Mouse (Mus musculus): ENCODE measurements around the gene Mst1. TPM values are rescaled to one million over a fixed set of nuclear protein-coding genes. Genes with fewer than 3 reads are reported as not detected.

Mst1 gene
- polyA plus RNA-seq, 1 experiment from 2014 or later = not detected

GRCm38 (mm10) chr9:108119891-108120411 is 39.7 kb downstream of the Mst1 start:
- Histone ChIP-seq H3K9ac (ENCODE audit: low read length) (no peak overlapping the region), H3K27ac (ENCODE audit: low read depth, low read length) (no peak overlapping the region), H3K4me2 (ENCODE audit: low read length) (no peak overlapping the region), H3K27me3 (replicated peaks; ENCODE audit: control insufficient read depth, insufficient read depth, low read length) (no peaks in the 10 kb centered on the region), H3K36me3 (ENCODE audit: control insufficient read depth, insufficient read depth, low read length) (peaks cover 23% of the 10 kb centered on the region), H3K4me3 (ENCODE audit: low read depth, low read length) (no peak overlapping the region), H3K9me3 (replicated peaks; ENCODE audit: control insufficient read depth, low read length) (no peaks in the 10 kb centered on the region), H3K4me1 (ENCODE audit: control insufficient read depth, insufficient read depth, low read length) (no peaks in the 10 kb centered on the region)
- WGBS = 56% methylated on average over 7 of the region's 11 CpGs
- ATAC-seq = no peak
- DNase-seq (ENCODE audit: low spot score) = no peak

GRCm38 (mm10) chr9:108120671-108121070 is 40.4 kb downstream of the Mst1 start:
- H3K27ac ChIP-seq (ENCODE audit: low read depth, low read length) = no peak overlapping the region
- WGBS = 91% methylated on average over 8 of the region's 8 CpGs
- ATAC-seq (no peak), DNase-seq (ENCODE audit: low spot score) (no peak)
- H3K4me2 ChIP-seq (ENCODE audit: low read length) = no peak overlapping the region
- no peak overlapping the region for H3K9ac ChIP-seq (ENCODE audit: low read length)
- peaks cover 16% of the 10 kb centered on the region for H3K36me3 ChIP-seq (ENCODE audit: control insufficient read depth, insufficient read depth, low read length)
- no peaks in the 10 kb centered on the region for H3K4me1 ChIP-seq (ENCODE audit: control insufficient read depth, insufficient read depth, low read length)
- H3K27me3 ChIP-seq (replicated peaks; ENCODE audit: control insufficient read depth, insufficient read depth, low read length) = no peaks in the 10 kb centered on the region
- H3K9me3 ChIP-seq (replicated peaks; ENCODE audit: control insufficient read depth, low read length) = no peaks in the 10 kb centered on the region
- no peak overlapping the region for H3K4me3 ChIP-seq (ENCODE audit: low read depth, low read length)

GRCm38 (mm10) chr9:108121170-108121969 is 41.1 kb downstream of the Mst1 start:
- 92% methylated on average over 10 of the region's 10 CpGs for WGBS
- Histone ChIP-seq H3K4me3 (ENCODE audit: low read depth, low read length) (no peak overlapping the region), H3K36me3 (ENCODE audit: control insufficient read depth, insufficient read depth, low read length) (peaks cover 16% of the 10 kb centered on the region), H3K27me3 (replicated peaks; ENCODE audit: control insufficient read depth, insufficient read depth, low read length) (no peaks in the 10 kb centered on the region), H3K4me1 (ENCODE audit: control insufficient read depth, insufficient read depth, low read length) (no peaks in the 10 kb centered on the region), H3K4me2 (ENCODE audit: low read length) (no peak overlapping the region), H3K27ac (ENCODE audit: low read depth, low read length) (no peak overlapping the region), H3K9me3 (replicated peaks; ENCODE audit: control insufficient read depth, low read length) (no peaks in the 10 kb centered on the region), H3K9ac (ENCODE audit: low read length) (no peak overlapping the region)
- no peak for DNase-seq (ENCODE audit: low spot score)
- ATAC-seq = no peak

- Histone ChIP-seq H3K9ac (ENCODE audit: low read length) (no peak overlapping the region), H3K27me3 (replicated peaks; ENCODE audit: control insufficient read depth, insufficient read depth, low read length) (no peaks in the 10 kb centered on the region), H3K4me1 (ENCODE audit: control insufficient read depth, insufficient read depth, low read length) (no peaks in the 10 kb centered on the region), H3K4me2 (ENCODE audit: low read length) (no peak overlapping the region), H3K27ac (ENCODE audit: low read depth, low read length) (no peak overlapping the region), H3K36me3 (ENCODE audit: control insufficient read depth, insufficient read depth, low read length) (peaks cover 10% of the 10 kb centered on the region; the same call in 1 of the 2 replicates), H3K9me3 (replicated peaks; ENCODE audit: control insufficient read depth, low read length) (no peaks in the 10 kb centered on the region), H3K4me3 (ENCODE audit: low read depth, low read length) (no peak overlapping the region)
- ATAC-seq (no peak), DNase-seq (ENCODE audit: low spot score) (no peak)
- WGBS = 85% methylated on average over 4 of the region's 4 CpGs
Observed at GRCm38 (mm10) chr9:108123916-108124315, 43.7 kb downstream of the Mst1 start.

GRCm38 (mm10) chr9:108125731-108126130 is 45.5 kb downstream of the Mst1 start:
- WGBS = 73% methylated on average over 8 of the region's 8 CpGs
- H3K27ac ChIP-seq (ENCODE audit: low read depth, low read length) = no peak overlapping the region
- ATAC-seq (no peak), DNase-seq (ENCODE audit: low spot score) (no peak)
- no peak overlapping the region for H3K9ac ChIP-seq (ENCODE audit: low read length)
- no peaks in the 10 kb centered on the region for H3K9me3 ChIP-seq (replicated peaks; ENCODE audit: control insufficient read depth, low read length)
- no peak overlapping the region for H3K4me3 ChIP-seq (ENCODE audit: low read depth, low read length)
- H3K4me2 ChIP-seq (ENCODE audit: low read length) = no peak overlapping the region
- no peaks in the 10 kb centered on the region for H3K4me1 ChIP-seq (ENCODE audit: control insufficient read depth, insufficient read depth, low read length)
- no peaks in the 10 kb centered on the region for H3K27me3 ChIP-seq (replicated peaks; ENCODE audit: control insufficient read depth, insufficient read depth, low read length)
- H3K36me3 ChIP-seq (ENCODE audit: control insufficient read depth, insufficient read depth, low read length) = peaks cover 10% of the 10 kb centered on the region; the same call in 1 of the 2 replicates

GRCm38 (mm10) chr9:108126436-108127180 is 46.4 kb downstream of the Mst1 start:
- Histone ChIP-seq H3K9me3 (replicated peaks; ENCODE audit: control insufficient read depth, low read length) (no peaks in the 10 kb centered on the region), H3K27ac (ENCODE audit: low read depth, low read length) (no peak overlapping the region), H3K4me3 (ENCODE audit: low read depth, low read length) (no peak overlapping the region), H3K4me2 (ENCODE audit: low read length) (no peak overlapping the region), H3K9ac (ENCODE audit: low read length) (no peak overlapping the region), H3K4me1 (ENCODE audit: control insufficient read depth, insufficient read depth, low read length) (no peaks in the 10 kb centered on the region), H3K27me3 (replicated peaks; ENCODE audit: control insufficient read depth, insufficient read depth, low read length) (no peaks in the 10 kb centered on the region), H3K36me3 (ENCODE audit: control insufficient read depth, insufficient read depth, low read length) (peaks cover 10% of the 10 kb centered on the region; the same call in 1 of the 2 replicates)
- 89% methylated on average over 17 of the region's 17 CpGs for WGBS
- ATAC-seq (no peak), DNase-seq (ENCODE audit: low spot score) (no peak)

- no peaks in the 10 kb centered on the region for H3K27me3 ChIP-seq (replicated peaks; ENCODE audit: control insufficient read depth, insufficient read depth, low read length)
- no peak overlapping the region for H3K9ac ChIP-seq (ENCODE audit: low read length)
- H3K27ac ChIP-seq (ENCODE audit: low read depth, low read length) = no peak overlapping the region
- H3K4me3 ChIP-seq (ENCODE audit: low read depth, low read length) = no peak overlapping the region
- H3K36me3 ChIP-seq (ENCODE audit: control insufficient read depth, insufficient read depth, low read length) = peaks cover 7% of the 10 kb centered on the region; the same call in 1 of the 2 replicates
- 90% methylated on average over 11 of the region's 11 CpGs for WGBS
- DNase-seq (ENCODE audit: low spot score) (no peak), ATAC-seq (no peak)
- no peaks in the 10 kb centered on the region for H3K4me1 ChIP-seq (ENCODE audit: control insufficient read depth, insufficient read depth, low read length)
- H3K9me3 ChIP-seq (replicated peaks; ENCODE audit: control insufficient read depth, low read length) = no peaks in the 10 kb centered on the region
- H3K4me2 ChIP-seq (ENCODE audit: low read length) = no peak overlapping the region
Observed at GRCm38 (mm10) chr9:108128248-108128647, 48.0 kb downstream of the Mst1 start.

GRCm38 (mm10) chr9:108129042-108129948 is 49.1 kb downstream of the Mst1 start:
- WGBS = 85% methylated on average over 13 of the region's 13 CpGs
- Histone ChIP-seq H3K9ac (ENCODE audit: low read length) (no peak overlapping the region), H3K27ac (ENCODE audit: low read depth, low read length) (no peak overlapping the region), H3K36me3 (ENCODE audit: control insufficient read depth, insufficient read depth, low read length) (peaks cover 7% of the 10 kb centered on the region; the same call in 1 of the 2 replicates), H3K4me1 (ENCODE audit: control insufficient read depth, insufficient read depth, low read length) (no peaks in the 10 kb centered on the region), H3K4me3 (ENCODE audit: low read depth, low read length) (no peak overlapping the region), H3K9me3 (replicated peaks; ENCODE audit: control insufficient read depth, low read length) (no peaks in the 10 kb centered on the region), H3K4me2 (ENCODE audit: low read length) (no peak overlapping the region), H3K27me3 (replicated peaks; ENCODE audit: control insufficient read depth, insufficient read depth, low read length) (no peaks in the 10 kb centered on the region)
- ATAC-seq = no peak
- no peak for DNase-seq (ENCODE audit: low spot score)
